Comparison of ENCODE assay signal across 1 mouse cellular context in the genomic region with DNA sequence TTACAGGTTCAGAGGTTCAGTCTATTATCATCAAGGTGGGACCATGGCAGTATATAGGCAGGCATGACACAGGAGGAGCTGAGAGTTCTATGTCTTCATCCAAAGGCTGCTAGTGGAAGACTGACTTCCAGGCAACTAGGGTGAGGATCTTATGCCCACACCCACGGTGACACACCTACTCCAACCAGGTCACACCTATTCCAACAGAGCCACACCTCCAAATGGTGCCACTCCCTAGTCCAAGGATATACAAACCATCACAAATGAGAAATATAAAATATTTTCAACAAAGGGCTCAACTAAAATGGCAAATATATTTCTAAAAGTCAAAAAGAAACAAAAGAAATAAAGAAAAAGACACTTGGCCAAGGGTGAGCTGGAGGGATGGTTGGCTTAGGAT. TPM values are rescaled to one million over a fixed set of nuclear protein-coding genes. Genes with fewer than 3 reads are reported as not detected.
"Had no signal": no experiment of that assay in that cellular context is flagged by ENCODE, and none has a peak within 500 bp of the region (broad histone marks: within the 10 kb centered on the region; RNA-seq: fewer than 3 reads in every experiment).

No protein-coding gene starts in this region.

RNA-seq across cellular contexts. Expression of gene 4930426L09Rik, which starts 12.4 kb away (rescaled TPM):
- polyA plus RNA-seq: lung, embryonic 16.5 days had no signal
